Mouse (Mus musculus) kidney, adult 2 months (tissue): ENCODE measurements around the gene Fkbp1b.
"Not testable (repeated sequence)": the region's sequence is repeated elsewhere in the genome, so short reads cannot be mapped to it uniquely, and the experiment has no call there.

ENCODE experiments used
- CTCF ChIP-seq: fragments of 200-500 bp; conservative IDR thresholded peaks from 2 replicates; pipeline ENCODE4 v1.5.1; 2011; ENCODE audit warnings: low read depth, mild to moderate bottlenecking, control low read depth, low read length, moderate library complexity, mixed read lengths; ENCODE audit not compliant: insufficient read depth, insufficient read length
- POLR2A ChIP-seq: fragments of 200-500 bp; IDR thresholded peaks from one replicate; pipeline ENCODE4 v1.6.1; 2011; ENCODE audit warnings: low read depth, low read length, control low read depth

DNA sequence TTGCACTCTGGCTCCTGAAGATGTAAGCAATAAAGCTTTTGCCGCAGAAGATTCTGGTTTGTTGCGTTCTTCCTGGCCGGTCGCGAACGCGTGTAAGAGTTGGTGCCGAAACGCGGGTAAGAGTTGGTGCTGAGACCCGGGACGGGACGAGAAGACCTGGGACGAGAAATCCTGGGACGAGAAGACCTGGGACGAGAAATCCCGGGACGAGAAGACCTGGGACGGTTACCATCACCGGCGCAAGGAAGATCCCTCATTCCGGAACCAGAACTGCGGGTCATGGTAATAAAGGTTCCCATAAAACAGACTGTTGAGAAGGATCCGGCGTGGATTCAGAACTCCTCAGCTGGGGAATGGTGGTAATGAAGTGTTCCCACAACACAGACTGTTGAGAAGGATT, 53.3 kb downstream of the Fkbp1b start:
- TF ChIP-seq CTCF, POLR2A: not testable (repeated sequence)
